Mouse (Mus musculus): ENCODE measurements around the gene Nup85. TPM values are rescaled to one million over a fixed set of nuclear protein-coding genes. Genes with fewer than 3 reads are reported as not detected.

Gene Nup85
- polyA plus RNA-seq (2014; fragmentation: Illumina TruSeq; extraction: RNeasy Lipid Tissue Mini Kit (QIAGEN cat#74804); ENCODE audit: insufficient read depth, low read depth, low replicate concordance): 43.6 TPM

DNA sequence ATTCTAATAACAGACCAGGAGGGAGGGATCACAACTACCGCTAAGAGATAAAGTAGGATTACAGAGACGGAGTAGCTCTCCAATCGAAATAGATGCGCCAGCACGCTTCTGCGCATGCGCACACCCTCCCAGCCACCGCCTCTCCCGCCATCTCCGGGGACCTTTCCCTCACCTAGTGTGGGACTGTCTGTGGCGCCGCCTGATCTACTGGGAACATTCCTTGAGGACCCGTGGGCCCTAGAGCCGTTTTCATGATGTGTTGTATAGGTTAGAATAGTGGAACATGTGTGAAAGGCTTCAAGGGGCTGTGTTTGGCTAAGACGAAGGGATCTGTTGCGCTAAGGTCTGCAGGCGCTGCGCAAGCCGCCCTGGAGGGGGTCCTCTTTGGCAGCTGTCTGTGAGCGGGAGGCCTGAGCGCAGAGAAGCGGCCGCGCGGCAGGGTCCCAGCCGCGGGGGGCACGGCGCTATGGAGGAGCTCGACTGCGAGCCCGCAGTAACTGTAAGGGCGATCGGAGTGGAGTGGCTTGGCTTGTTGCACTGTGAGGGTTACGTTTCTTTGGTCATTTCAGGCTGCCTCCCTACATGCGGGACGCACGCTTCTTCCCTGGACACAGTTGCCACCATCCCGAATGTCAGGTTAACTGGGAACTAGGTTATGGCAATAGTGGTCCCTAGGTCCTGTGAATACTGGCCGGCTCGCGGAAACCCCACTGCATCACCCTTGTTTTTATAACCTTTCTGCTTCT lies at the start of gene Nup85:
Gene Nup85, plus strand, starts transcription at position 371 of the 746 bp plus-strand sequence.

GRCm38 (mm10) chr11:115536038-115536681 lies 28.1 kb upstream of the Nup85 start, which contains the start of gene Sumo2:
TSS of gene Sumo2 (minus strand) at chr11:115536276.

GRCm38 (mm10) chr11:115603476-115604303 lies 39.5 kb downstream of the Nup85 start, which contains the start of the genes Mrps7 and Gga3:
TSS of gene Mrps7 (plus strand) at chr11:115603925.
TSS of gene Gga3 (minus strand) at chr11:115604051.

GRCm38 (mm10) chr11:115612410-115613137 lies 48.3 kb downstream of the Nup85 start, which contains the start of gene Mif4gd:
TSS of gene Mif4gd (minus strand) at chr11:115612969.

GRCm38 (mm10) chr11:115627705-115628464 lies 63.7 kb downstream of the Nup85 start, which contains the start of gene Slc25a19:
TSS of gene Slc25a19 (minus strand) at chr11:115628295.

Other genes starting within 250 kb of the Nup85 start
- gene Ush1g, start 242.4 kb upstream of the Nup85 start, polyA plus RNA-seq (2014; fragmentation: Illumina TruSeq; extraction: RNeasy Lipid Tissue Mini Kit (QIAGEN cat#74804); ENCODE audit: insufficient read depth, low read depth, low replicate concordance): not detected
- not detected for gene Otop3, start 229.7 kb upstream of the Nup85 start, polyA plus RNA-seq (2014; fragmentation: Illumina TruSeq; extraction: RNeasy Lipid Tissue Mini Kit (QIAGEN cat#74804); ENCODE audit: insufficient read depth, low read depth, low replicate concordance)
- 11.8 TPM for gene Hid1, start 196.7 kb upstream of the Nup85 start, polyA plus RNA-seq (2014; fragmentation: Illumina TruSeq; extraction: RNeasy Lipid Tissue Mini Kit (QIAGEN cat#74804); ENCODE audit: insufficient read depth, low read depth, low replicate concordance)
- 7.4 TPM for gene Cdr2l, start 182.5 kb upstream of the Nup85 start, polyA plus RNA-seq (2014; fragmentation: Illumina TruSeq; extraction: RNeasy Lipid Tissue Mini Kit (QIAGEN cat#74804); ENCODE audit: insufficient read depth, low read depth, low replicate concordance)
- 89.2 TPM for gene Mrpl58, start 160.7 kb upstream of the Nup85 start, polyA plus RNA-seq (2014; fragmentation: Illumina TruSeq; extraction: RNeasy Lipid Tissue Mini Kit (QIAGEN cat#74804); ENCODE audit: insufficient read depth, low read depth, low replicate concordance)
- 582 TPM for gene Atp5h, start 144.5 kb upstream of the Nup85 start, polyA plus RNA-seq (2014; fragmentation: Illumina TruSeq; extraction: RNeasy Lipid Tissue Mini Kit (QIAGEN cat#74804); ENCODE audit: insufficient read depth, low read depth, low replicate concordance)
- gene Kctd2, start 144.3 kb upstream of the Nup85 start, polyA plus RNA-seq (2014; fragmentation: Illumina TruSeq; extraction: RNeasy Lipid Tissue Mini Kit (QIAGEN cat#74804); ENCODE audit: insufficient read depth, low read depth, low replicate concordance): 47.3 TPM
- not detected for gene Trim80, start 123.9 kb upstream of the Nup85 start, polyA plus RNA-seq (2014; fragmentation: Illumina TruSeq; extraction: RNeasy Lipid Tissue Mini Kit (QIAGEN cat#74804); ENCODE audit: insufficient read depth, low read depth, low replicate concordance)
- 0.43 TPM for gene Slc16a5, start 102.0 kb upstream of the Nup85 start, polyA plus RNA-seq (2014; fragmentation: Illumina TruSeq; extraction: RNeasy Lipid Tissue Mini Kit (QIAGEN cat#74804); ENCODE audit: insufficient read depth, low read depth, low replicate concordance)
- gene Armc7, start 88.8 kb upstream of the Nup85 start, polyA plus RNA-seq (2014; fragmentation: Illumina TruSeq; extraction: RNeasy Lipid Tissue Mini Kit (QIAGEN cat#74804); ENCODE audit: insufficient read depth, low read depth, low replicate concordance): 5.3 TPM
- gene Nt5c, start 72.6 kb upstream of the Nup85 start, polyA plus RNA-seq (2014; fragmentation: Illumina TruSeq; extraction: RNeasy Lipid Tissue Mini Kit (QIAGEN cat#74804); ENCODE audit: insufficient read depth, low read depth, low replicate concordance): 76.7 TPM
- gene Jpt1, start 50.0 kb upstream of the Nup85 start, polyA plus RNA-seq (2014; fragmentation: Illumina TruSeq; extraction: RNeasy Lipid Tissue Mini Kit (QIAGEN cat#74804); ENCODE audit: insufficient read depth, low read depth, low replicate concordance): 84.1 TPM
- 241 TPM for gene Sumo2, start 28.2 kb upstream of the Nup85 start, polyA plus RNA-seq (2014; fragmentation: Illumina TruSeq; extraction: RNeasy Lipid Tissue Mini Kit (QIAGEN cat#74804); ENCODE audit: insufficient read depth, low read depth, low replicate concordance)
- 38.3 TPM for gene Mrps7, start 39.5 kb downstream of the Nup85 start, polyA plus RNA-seq (2014; fragmentation: Illumina TruSeq; extraction: RNeasy Lipid Tissue Mini Kit (QIAGEN cat#74804); ENCODE audit: insufficient read depth, low read depth, low replicate concordance)
- gene Gga3, start 39.6 kb downstream of the Nup85 start, polyA plus RNA-seq (2014; fragmentation: Illumina TruSeq; extraction: RNeasy Lipid Tissue Mini Kit (QIAGEN cat#74804); ENCODE audit: insufficient read depth, low read depth, low replicate concordance): 8.4 TPM
- gene Mif4gd, start 48.5 kb downstream of the Nup85 start, polyA plus RNA-seq (2014; fragmentation: Illumina TruSeq; extraction: RNeasy Lipid Tissue Mini Kit (QIAGEN cat#74804); ENCODE audit: insufficient read depth, low read depth, low replicate concordance): 52.6 TPM
- gene Slc25a19, start 63.9 kb downstream of the Nup85 start, polyA plus RNA-seq (2014; fragmentation: Illumina TruSeq; extraction: RNeasy Lipid Tissue Mini Kit (QIAGEN cat#74804); ENCODE audit: insufficient read depth, low read depth, low replicate concordance): 19.5 TPM
- 44.3 TPM for gene Grb2, start 144.2 kb downstream of the Nup85 start, polyA plus RNA-seq (2014; fragmentation: Illumina TruSeq; extraction: RNeasy Lipid Tissue Mini Kit (QIAGEN cat#74804); ENCODE audit: insufficient read depth, low read depth, low replicate concordance)
- gene Tmem94, start 201.0 kb downstream of the Nup85 start, polyA plus RNA-seq (2014; fragmentation: Illumina TruSeq; extraction: RNeasy Lipid Tissue Mini Kit (QIAGEN cat#74804); ENCODE audit: insufficient read depth, low read depth, low replicate concordance): 11.1 TPM
- 27.9 TPM for gene Caskin2, start 249.2 kb downstream of the Nup85 start, polyA plus RNA-seq (2014; fragmentation: Illumina TruSeq; extraction: RNeasy Lipid Tissue Mini Kit (QIAGEN cat#74804); ENCODE audit: insufficient read depth, low read depth, low replicate concordance)